Mouse (Mus musculus) ES-Bruce4 (cell line): ENCODE data around the gene Fbxl21.

ENCODE experiments used
- CTCF ChIP-seq: IDR thresholded peaks from one replicate; pipeline ENCODE4 v1.8.1; 2011; ENCODE audit warnings: low read depth, low read length
- EP300 ChIP-seq: IDR thresholded peaks from 2 replicates; pipeline ENCODE4 v1.6.1; 2011; ENCODE audit warnings: low read depth, low read length; ENCODE audit not compliant: insufficient read depth
- POLR2A ChIP-seq: IDR thresholded peaks from one replicate; pipeline ENCODE4 v1.8.1; 2011; ENCODE audit warnings: low read length; ENCODE audit not compliant: insufficient read depth

- TF ChIP-seq POLR2A (no peak), CTCF (peak; percentile 67), EP300 (no peak)
Observed at GRCm38 (mm10) chr13:56475363-56475762, 46.9 kb upstream of the Fbxl21 start.
